Mouse (Mus musculus) kidney, postnatal 36 days (tissue): Measurements from ENCODE around the gene Phf12.

Source experiments
- DNase-seq, 2 experiments: peaks; one replicate each; pipeline ENCODE4 v3.0.0; 2021 to 2022; ENCODE audit warnings: mixed read lengths in 2 of 2

Gene Phf12

DNA sequence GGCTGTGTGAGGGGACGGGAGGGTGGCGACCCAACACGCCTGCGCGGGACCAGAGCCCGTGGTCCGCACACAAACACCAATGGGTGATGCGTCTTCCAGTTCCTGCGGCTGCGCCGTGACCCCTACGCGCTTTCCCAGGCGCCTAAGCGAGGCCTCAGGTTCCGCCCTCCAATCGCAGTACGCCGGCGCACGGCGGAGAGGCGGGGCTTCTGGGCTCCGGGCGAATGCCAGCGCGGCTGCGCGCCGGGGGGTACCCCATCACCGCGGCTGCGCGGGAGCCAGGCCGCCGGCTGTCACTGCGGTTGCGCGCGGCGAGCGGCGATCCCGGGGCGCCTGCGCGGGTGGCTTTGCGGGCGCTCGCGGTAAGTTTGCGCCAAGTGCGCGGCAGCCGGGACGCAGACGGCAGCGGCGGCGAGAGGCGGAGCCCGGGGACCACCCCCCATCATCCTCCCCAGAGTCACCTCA, at the start of gene Phf12:
Phf12 (plus strand) TSS at position 314 of the 465 bp plus-strand sequence.
- DNase-seq: peak; percentile 99 to 100

DNA sequence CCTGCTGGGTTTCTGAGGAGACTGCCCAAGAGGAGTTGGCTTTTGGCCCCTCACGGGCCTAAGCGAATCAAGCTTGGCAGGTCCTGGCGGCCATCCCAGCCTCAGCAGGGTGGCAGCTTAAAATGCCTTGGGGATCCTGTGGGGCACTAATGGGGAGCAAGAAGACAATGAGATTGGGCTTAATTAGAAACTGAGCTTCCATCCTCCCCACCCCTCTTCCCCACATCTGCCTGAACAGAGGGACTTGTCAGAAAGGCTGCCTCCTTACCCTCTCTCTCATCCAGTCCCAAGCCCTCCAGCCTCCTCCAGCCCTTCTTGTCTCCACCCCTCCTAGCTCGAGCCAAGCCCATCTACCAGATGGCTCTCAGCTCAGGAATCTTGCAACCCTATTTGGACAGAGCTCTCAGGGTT, 48.4 kb upstream of the Phf12 start:
- DNase-seq: no peak

DNA sequence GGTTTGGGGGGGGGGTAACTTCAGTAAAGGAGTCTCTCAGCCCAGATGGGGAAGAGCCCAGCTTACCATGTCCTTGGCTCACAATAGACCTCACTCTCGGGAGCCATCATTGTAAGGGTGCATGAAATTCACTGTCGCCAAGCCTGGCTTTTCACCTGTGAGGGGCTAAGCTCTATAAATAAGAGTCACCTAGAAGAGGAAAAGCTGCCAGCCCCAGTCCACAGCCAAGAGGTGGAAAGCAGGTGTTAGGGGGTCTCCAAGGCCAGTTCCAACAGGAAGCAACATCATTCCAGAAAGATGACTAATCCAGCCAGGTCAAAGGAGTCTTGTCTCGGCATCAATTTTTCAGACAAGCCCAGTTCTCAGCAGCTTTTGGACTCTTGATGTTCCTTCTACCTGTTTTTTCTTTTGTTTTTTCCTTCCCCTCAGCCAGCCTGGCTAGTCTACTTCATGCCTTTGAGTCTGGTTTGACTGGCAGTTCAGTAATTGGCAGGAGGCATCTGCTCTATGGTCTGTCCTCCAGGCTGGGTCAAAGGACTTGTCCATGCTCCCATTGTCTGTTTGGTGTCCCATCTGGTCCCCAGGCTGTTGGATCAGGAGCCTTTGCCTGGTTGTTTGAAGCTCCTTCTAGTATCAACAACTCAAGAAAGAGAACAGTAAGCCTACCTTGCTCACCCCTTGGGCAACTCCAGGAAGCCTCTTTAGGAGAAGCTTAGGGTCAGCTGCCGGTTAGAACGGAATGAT, 47.8 kb upstream of the Phf12 start:
- DNase-seq: no peak

DNA sequence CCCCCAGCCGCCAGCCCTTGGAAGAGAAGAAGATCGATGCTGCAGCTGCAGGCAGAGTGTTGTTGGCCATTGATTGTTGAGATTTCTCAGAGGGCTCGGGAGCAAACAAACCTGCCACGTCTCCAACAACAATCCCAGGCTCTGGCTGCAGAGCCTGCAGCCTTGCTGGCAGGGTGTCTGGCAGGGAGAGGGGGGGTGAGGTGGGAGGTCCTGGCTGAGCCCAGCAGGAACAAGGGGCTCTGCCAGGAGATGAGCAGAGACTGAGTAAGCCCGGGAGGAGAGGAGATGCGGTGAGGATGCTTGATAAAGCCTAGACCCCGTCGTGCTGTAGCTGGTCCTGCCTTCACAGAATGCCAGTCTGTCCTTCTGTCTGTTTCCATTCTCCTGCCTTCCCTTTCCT, 45.7 kb upstream of the Phf12 start:
- DNase-seq: no peak

DNA sequence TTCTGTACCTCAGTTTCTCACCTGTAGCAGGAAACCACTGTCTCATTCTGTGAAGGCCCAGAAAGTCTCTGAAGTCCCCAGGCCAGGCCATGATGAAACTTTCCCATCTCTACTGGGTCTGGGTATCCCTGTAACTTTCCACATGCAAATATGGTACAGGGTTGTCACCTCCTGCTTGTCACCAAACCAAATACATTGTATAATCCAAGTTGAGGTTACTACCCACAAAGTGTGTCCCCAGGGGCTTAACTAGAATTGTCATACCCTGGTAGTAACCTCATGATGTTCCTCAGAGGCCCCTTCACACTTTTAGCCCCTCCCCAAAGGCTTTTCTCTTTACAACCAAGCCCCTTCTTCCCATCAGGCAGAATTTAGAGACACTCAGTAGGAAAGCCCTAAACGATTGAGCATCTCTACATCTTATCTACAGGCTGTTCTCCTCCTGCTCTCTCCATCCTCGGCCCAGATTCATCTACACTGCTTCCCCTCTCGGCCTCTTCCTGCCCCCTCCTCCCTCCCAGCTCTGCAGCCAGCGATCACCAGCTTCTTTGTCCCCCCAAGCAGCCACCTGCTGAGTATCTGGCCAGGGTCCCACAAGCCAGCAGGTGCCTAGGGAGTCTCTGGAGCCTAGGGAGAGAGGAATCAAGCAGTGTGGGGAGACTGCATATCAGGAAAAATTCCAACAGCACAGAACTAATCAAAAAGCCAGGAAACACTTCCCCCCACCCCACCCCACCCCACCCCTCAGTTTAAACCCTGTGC, 44.7 kb upstream of the Phf12 start:
- DNase-seq: no peak

DNA sequence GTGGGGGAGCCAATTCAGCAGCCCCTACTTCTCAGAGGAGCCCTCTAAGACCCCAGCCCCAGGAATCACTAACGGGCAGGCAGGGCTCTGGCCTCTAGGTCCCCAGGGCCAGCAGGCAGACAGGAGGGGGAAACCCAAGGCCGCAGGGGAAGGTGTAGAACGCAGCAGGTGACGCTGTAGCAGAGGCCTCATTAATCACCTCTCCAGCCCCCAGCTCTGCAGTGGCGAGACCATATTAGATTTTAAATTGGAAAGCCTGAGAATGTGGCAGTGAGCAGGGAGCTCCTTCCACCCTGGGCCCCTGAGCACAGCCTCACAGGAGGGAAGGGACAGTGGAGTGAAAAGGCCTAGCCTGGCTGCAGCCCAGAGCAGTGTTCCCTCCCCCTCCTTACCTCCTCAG, 40.3 kb upstream of the Phf12 start:
- DNase-seq: no peak

DNA sequence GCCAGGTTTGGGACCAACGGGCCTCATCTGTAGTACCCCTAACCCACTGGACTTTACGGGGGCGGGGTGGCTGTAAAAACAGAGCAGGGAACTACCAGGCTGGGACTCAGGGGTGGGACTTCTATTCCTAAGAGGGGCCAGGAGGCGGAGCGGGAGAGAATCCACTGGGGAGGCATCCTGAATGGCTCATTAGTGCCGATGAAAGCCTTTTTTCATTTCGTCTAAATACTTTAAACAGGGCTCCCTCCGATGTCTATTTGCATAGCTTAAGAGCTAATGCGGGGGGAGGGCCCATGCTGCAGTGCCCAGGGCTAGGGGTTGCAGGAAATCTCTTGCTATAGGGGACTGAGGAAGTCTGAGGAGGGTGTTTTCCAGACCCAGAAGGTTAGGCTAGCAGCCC, 34.7 kb upstream of the Phf12 start:
- DNase-seq: no peak

DNA sequence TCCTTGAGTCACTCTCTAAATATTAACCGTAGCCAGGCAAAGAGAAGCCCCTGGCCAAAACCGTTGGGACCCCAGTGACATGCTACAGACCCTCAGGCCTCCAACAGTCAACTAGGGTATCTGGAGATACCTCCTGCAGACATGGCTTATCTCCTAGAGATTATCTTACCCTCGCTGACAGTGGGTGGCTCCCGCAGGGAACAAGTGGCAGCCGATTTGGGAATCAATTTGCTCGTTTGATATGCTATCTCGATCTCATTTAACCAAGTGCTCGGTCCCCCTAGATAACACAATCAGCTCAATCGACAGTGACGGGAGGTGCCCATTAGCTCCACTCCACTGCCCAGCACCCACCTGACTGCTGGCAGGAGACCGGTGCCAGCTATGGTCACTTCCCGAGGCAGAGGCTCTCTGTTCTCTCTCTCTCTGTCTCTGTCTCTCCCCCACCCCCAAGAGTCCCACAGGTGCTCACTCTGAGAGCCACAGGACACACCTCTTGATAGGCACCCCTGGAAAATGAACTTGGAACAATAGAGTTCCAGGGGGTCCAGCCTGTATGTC, 32.3 kb upstream of the Phf12 start:
- DNase-seq: peak in 1 of 2 experiments; percentile 33

DNA sequence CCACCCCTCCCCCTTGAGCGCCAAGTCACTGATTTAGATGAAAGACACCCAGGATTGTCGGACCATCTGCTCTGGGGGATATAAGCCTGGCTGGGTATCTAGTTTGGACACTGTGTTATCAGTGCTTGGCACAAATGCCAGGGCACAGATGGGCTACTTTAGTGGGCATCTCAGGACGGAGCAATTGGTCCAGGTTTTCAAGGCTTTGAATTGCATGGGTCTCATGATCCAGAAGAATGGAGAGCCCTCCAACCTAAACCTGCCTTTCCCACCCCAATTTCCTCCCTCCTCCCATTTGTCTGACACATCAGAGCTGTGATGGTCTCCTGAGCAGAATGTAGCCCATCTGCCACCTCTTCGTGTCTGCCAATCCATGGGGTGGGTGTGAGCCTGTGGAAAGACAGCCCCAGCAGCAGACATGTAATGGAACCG, 31.7 kb upstream of the Phf12 start:
- DNase-seq: no peak

DNA sequence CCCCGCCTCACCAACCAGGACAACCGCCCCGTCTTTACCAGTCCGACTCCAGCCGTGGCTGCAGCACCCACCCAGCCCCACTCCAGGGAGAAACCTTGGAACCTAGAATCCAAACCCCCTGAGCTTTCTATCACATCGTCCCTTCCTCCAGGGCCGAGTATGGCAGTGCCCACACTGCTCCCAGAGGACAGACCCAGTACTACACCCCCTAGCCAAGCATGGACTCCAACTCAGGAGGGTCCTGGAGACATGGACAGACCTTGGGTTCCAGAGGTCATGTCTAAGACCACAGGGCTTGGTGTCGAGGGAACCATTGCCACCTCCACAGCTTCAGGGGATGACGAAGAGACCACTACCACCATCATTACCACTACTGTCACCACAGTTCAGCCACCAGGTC, 28.9 kb upstream of the Phf12 start:
- peak; percentile 24 to 76 for DNase-seq

DNA sequence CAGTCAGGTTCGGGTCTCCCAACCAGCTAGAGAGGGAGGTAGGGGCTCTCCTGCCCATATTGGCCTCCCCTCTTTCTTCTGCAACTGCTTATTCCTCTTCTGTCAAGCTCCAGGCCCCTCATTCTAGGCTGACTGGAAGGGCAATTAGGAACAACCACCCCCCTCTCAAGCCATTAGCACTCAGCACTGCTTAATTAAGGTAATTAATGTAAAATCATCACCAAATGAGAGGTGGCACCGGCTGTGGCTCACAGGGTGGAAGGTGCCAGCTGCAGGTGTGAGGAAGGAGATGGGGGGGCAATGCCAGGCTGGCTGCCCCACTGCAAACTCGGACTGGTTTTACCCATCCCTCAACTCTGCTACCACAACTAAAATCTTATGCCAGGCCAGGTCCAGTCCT, 26.1 kb upstream of the Phf12 start:
- no peak for DNase-seq

DNA sequence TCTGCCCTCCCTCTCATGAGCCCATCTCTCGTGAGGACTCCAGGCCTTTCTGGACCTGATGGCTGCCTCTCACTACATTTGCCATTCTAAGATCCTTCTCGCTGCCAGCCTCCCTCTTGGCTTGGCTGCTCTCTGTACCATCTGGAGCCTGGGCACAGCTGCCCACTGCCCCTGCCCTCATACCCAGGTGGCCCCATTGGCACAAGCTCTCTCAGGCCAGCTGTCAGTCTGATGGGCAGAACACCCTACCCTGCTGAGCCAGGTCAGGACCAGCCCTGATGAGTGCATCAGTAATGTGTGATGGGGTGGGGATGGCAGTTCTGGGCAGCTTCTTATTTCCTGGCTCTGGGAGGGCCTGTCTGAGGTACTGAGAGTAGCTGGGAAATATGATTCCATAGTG, 24.3 kb upstream of the Phf12 start:
- DNase-seq: no peak

DNA sequence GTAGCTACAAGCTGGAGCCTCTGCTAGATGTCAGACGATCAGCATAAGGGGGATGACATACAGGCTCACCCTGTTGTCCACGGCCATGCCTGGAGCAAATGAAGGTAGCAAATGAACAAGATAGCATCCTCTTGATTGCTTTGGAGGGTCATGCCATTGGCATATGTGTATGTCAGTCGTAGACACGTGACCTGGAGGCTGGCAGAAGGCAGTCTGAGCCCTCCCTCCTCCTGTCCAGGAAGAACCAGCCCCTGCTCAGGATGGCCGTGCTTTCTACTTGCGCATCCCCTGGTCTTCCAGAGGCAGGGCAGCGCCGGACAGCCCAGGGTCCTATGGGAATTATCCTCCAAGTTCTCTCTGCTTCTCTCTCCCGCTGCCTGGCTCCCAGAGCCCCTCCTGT, 23.6 kb upstream of the Phf12 start:
- no peak for DNase-seq

DNA sequence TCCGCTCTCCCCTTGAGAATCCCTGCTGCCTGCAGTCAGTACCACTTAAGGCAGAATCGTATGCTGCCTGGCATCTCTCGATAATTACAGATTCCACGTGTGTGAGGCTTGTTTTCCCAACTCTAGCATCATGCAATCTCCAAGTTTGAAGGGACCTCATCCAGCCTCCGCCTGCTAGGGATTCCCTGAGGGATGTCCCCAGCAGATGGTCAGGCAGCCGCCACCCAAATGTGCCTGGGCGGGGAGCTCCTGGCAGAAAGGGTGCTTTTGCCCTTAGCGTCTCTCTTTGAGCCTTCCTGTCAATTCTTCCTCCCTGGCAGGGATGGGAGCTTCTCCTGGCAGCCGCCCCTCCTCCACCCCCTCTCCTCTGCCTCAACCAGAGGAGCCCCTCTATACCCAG, 22.4 kb upstream of the Phf12 start:
- DNase-seq: no peak

DNA sequence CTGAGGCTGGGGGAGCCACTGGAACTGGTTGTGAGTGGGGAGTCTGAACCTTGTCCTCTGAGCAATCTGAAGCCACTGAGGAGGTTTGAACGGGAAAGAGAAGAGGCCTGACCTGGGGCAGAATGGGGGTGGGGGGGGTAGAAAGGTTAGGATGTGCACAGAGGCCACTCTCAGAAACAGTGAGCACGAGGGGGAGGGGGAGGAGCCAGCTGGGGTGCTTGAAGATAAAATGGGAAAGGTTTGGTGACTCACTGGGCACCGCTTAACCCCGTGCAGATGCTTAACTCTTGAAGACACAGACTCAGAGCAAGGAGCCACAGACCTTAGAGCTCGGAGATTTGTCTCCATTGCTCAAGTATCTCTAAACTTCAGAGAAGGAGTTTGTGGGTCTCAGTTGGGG, 21.7 kb upstream of the Phf12 start:
- no peak for DNase-seq

DNA sequence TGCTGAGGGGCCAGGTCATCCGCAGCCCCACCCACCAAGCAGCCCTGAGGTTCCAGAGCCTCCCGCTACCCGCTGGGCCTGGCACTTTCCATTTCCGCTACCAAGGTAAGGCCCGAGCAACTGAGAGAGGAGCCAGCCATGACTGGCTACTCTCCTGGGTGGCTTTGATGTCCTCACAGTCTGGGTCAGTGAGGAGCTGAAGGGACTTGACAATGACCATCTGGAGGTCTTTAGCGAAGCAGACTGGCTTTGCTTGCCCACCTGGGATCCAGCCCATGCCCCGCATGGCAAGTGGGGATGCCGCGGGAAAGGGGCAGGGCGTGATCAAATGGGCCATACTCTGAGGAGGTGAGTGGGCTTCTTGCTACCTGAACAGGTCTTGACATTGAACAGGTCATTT, 19.6 kb upstream of the Phf12 start:
- DNase-seq: no peak

DNA sequence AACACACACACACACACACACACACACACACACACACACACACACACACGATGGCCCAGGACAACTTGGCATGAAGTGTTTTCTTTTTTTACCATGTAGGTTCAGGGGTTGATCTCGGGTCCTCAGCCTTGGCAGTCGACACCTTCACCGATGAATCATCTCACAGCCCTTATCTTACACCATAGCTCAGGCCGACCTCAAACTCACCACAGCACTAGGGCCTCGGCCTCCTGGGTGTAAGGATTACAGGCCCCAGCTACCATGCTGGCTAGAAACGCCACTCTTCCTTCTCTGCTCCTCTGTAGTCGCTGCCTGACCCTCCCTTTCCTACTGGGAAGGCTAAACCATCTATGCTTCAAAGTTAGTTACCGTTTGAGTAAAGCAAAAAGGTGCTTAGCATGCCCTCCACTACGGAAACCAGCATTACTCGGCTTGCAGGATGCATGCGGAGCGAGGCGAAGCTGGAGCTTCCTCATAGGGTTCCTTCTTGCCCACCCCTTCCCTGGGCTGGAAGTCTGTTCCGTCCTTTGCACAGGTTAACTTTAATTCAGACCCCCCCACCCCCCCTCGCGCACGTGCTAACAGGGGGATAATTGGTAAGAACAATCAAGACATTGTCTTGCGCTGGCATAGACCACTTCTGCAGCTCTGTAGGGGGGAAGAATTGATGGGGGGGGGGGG, 18.0 kb upstream of the Phf12 start:
- DNase-seq: no peak

DNA sequence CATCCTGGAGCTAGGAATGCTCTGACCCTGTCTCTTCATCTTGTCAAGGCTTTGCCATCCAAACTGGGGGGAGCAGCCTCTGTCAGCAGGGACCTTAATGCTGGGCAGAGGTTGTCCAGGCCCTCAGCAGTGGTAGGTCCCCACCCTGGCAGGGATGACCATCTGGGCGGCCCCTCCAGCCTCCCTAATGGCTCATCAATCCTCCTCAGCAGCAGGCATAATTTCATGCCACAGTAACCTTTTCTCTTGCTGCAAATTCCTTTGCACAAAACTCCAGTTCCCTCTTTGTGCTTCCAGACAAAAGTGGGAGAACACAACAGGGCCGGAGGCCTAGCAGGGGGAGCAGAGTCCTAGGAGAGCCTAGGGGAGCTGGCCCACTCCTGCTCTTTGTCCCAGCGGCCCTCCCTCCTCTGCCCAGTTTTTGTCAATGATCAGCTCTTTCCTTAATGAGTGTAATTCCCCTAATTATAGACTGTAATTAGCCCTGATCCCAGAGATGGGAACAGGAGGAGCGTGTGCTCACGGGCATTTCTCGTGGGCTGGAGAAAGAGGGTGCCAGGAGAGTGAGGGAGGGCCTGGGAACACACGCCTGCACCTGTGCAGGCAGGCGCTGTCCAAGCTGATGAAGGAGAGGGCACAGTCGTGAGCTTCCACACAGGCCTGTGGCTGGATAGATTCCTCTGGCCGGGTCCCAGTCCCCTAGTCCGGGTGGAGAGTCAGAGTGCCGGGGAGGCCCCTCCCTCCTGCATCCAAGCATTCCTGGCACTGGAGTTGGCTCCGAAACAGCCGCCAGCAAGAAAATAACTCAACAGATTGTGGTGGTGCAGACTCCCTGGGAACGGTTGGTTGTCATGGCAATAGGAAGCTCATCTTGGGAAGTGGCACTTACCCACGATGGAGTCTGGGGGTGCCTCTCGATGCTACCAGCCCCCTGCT, 17.2 kb upstream of the Phf12 start:
- DNase-seq: peak; percentile 31 to 42

DNA sequence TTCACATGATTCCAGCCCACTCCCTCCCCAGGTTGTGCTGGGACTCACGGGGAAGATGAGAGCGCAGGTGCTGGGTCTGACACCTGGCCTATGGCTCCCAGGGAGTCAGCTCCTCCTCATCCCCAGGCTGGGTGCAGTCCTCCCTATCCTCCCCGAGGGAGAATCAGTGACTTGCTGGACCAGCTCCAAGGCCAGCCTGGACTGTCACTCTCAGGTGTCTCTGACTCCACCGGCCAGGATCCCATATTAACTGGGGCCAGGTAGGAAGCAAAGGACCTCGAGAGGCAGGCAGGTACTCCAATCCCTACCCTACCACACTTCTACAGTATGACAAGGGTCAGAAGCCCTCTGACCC, 16.5 kb upstream of the Phf12 start:
- DNase-seq: peak in 1 of 2 experiments; percentile 29

DNA sequence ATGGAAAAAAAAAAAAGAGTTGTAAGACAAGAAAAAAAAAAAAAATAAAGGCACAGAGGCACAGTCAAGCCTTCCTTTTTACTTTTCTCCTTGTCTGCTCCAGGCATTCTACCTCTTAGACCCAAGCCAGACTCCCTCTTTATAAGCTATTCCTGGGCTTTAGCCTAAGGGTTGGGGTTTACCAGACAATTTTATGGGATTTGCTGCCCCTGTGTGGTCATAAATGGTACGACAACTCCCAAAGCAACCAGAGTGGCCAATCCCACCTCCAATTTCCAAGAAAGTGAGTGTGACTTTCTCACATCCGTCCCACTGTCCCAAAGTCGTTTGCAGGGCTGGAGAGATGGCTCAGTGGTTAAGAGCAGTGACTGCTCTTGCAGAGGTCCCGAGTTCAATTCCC, 15.4 kb upstream of the Phf12 start:
- DNase-seq: peak; percentile 71 to 87

DNA sequence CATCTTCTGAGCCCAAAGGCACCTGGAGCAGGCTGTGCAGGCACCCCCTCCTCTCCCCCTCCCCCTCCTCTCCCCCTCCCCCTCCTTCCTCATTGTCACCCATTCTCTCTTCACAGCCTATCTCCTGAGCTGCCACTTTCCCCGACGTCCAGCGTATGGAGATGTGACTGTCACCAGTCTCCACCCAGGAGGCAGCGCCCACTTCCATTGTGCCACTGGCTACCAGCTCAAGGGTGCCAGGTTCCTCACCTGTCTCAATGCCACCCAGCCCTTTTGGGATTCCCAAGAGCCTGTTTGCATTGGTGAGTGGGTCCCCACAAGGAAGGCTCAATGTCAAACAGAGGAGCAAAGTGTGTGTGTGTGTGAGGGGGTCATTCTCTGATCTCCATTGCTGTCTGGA, 13.8 kb upstream of the Phf12 start:
- DNase-seq: no peak

DNA sequence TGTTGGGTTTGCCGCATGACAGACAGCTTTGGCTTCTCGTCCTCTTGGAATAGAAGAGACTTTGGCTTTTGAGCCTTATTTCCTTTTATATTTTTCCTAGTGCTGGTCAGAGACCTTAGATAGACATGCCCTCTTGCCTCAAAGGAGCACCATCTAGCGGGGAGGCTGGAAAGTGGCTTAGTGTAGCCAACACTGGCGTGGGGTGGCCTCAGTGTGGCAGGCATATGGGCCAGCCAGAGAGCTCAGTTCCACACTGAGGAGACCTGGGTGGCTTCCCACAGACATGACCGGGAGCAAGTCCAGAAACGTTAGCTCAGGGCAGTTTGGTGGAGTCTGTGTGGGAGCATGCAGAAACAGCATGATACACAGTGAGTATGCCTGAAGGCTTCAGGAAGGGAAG, 11.8 kb upstream of the Phf12 start:
- no peak for DNase-seq
